Mouse (Mus musculus) spleen, postnatal 14 days (tissue): ENCODE results near the gene Gabrb3.

ENCODE experiments used
- DNase-seq, 2 experiments: peaks; one replicate each; pipeline ENCODE4 v3.0.0; 2021 to 2022; ENCODE audit warnings: low spot score in 2 of 2

Gabrb3 gene

GRCm38 (mm10) chr7:57529954-57530353, 110.5 kb downstream of the Gabrb3 start:
- DNase-seq, result no peak

- DNase-seq, result no peak
Measured at GRCm38 (mm10) chr7:57532676-57533075, 113.2 kb downstream of the Gabrb3 start.

- DNase-seq, result no peak
Measured at GRCm38 (mm10) chr7:57538565-57538964, 119.1 kb downstream of the Gabrb3 start.

DNA sequence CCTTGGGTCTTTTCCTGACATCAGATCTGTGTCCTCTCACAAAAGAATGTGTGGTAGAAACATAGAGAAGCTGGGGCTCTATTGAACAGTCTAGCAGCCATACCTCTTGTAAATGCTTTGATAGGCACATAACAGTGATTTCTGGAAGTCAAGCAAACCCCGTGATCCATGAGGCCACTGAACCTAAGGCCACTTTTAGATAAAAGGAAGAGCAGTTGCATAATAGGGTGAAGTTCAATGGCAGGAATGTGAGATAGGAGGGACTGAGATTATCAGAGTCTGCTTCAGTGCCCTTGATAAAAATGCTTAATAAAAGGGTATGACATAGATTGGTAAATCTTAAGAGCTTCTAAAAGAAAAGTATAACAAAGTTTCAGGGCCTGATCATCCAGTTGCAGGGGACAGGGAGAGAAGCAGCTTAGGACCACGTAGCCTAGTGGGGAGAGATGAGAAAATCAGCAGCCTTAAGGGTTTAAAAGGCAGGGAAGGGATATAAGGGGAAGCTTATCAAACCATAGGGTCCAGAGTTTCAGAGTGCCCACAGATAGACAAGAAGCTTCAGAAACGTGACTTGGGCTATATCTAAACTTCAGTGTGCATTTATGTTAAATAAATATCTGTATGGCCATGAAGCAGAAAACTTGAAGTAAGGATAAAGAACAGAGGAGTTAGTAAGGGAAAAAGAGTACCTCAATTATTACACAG, 141.4 kb downstream of the Gabrb3 start:
- DNase-seq, result no peak

- no peak for DNase-seq
Measured at GRCm38 (mm10) chr7:57564403-57564802, 144.9 kb downstream of the Gabrb3 start.

DNA sequence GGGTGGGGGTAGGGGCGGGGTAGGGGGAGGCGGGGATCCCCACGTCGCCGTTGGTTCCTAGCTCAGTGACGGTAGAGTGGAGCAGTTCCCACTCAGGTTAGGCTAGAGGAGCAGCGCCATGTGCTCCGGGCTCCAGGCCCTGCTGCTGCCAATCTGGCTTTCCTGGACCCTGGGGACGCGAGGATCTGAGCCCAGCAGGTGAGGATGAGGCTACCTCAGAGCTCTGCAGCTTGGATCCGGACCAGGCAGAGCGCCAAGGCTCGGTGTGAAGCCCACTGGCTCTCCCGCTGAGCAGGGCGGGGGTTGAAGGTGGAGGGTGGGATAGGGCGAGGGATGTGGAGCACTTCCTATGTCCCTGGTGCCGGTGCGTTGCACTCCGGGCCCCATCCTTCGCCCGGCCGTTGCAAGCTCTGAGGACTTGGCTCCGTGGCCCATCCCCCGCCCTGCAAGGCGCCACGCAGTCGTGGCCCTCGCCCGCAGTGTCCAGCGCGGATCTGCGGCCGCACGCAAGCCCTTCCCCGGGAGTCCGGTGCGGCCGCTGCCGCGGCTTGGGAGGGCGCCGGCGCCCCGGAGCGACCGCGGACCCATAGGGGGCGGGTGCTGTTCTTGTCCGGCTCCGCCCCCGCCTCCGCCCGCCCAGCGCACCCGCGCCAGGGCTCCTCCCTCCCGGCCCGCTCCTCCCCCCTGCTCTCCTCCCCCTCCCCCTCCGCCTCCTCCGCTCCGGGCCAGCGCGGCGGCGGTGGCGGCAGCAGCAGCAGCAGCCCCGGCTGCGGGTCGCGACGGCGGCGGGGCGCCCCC, 171.2 kb downstream of the Gabrb3 start:
- DNase-seq, result peak in 1 of 2 experiments; percentile 6

DNA sequence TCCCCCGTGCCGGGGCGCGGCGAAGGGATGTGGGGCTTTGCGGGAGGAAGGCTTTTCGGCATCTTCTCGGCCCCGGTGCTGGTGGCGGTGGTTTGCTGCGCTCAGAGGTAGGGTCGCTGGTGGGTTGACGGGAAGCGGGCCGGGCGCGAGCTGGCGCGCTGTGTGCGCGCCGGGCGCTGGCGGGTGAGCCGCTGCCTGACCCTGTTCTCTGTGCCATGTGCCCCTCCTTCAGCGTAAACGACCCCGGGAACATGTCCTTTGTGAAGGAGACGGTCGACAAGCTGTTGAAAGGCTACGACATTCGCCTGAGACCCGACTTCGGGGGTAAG, 171.7 kb downstream of the Gabrb3 start:
- peak in 1 of 2 experiments; percentile 6 for DNase-seq

GRCm38 (mm10) chr7:57591578-57592431, 172.3 kb downstream of the Gabrb3 start:
- DNase-seq, result no peak

DNA sequence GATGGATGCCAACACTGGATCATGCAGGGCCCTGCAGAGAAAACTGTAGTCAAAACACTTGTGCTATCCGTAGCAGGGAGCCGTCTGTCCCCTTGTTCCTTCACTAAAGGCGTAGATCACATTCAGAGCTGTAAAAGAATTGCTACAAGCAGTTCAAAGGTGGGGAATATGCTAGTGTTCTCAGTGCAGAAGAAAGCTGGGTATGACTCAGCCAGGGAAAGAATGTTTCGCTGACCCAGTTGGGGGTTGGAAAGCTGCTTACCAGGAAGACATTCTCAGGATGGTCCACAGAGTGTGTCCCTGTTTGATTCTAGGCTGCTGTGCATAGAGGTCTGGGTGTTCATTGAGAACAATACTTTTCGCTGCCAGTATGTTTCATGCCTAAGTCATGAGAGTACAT, 177.8 kb downstream of the Gabrb3 start:
- DNase-seq, result no peak

- DNase-seq, result no peak
Measured at GRCm38 (mm10) chr7:57618697-57619096, 199.2 kb downstream of the Gabrb3 start.

GRCm38 (mm10) chr7:57620036-57620435, 200.5 kb downstream of the Gabrb3 start:
- no peak for DNase-seq

- no peak for DNase-seq
Measured at GRCm38 (mm10) chr7:57623718-57624117, 204.2 kb downstream of the Gabrb3 start.

DNA sequence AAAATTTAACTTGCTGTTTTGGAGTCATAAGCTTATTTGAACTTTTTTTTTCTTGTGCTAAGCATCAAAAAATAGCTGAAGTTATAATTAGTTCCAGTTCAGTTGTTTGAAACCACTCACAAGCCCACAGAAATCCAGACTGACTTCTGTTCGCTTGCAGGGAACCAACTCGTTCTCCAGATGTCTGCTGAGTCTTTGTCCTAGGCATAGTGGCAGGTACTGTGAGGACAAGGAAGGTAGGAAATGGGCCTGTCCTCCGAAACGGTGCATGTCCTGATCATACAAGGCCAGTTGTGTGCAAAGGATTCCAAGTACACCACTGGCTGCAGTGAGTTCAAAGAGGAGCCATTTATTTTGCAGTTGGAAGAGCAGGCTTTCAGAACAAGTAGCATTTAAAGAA, 215.5 kb downstream of the Gabrb3 start:
- no peak for DNase-seq

DNA sequence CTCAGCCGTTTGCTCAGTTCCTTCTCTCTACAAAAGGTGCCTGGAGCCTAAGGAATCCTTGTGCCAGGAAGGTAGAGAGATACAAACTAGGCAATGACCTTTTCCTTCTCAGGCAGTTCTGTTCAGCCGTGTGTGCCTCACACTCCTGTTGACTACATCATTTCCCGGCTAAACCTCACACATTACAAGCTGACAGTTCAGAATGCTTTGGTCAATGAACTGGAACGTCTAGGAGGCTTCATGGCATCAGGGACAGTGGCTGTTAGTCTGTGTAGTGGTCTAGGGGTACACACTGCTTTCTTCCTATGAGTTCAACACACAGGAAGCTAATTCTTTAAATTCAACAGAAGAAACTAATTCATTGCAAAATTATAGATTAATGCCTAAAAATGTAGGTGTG, 216.2 kb downstream of the Gabrb3 start:
- no peak for DNase-seq

GRCm38 (mm10) chr7:57640796-57641195, 221.3 kb downstream of the Gabrb3 start:
- no peak for DNase-seq

DNA sequence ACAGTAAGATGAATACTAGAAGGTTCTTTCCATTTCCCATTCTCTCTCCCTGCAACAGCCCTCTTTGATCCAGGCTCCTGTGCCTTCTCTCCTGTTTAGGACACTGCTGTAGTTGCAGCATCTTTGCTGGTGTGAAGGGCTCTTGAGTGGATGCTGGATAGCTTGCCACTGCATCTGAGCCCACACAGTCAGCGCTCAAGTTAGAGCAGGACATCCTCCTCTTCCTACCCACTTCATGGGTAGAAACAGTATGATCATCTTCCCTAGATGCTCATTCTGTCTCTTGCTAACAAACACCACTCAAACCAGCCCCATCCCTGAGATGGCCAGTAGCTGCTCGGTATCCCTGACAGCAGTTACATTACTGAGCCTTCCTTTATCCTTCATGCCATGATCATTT, 227.9 kb downstream of the Gabrb3 start:
- no peak for DNase-seq

GRCm38 (mm10) chr7:57648136-57648755, 228.8 kb downstream of the Gabrb3 start:
- DNase-seq, result no peak

DNA sequence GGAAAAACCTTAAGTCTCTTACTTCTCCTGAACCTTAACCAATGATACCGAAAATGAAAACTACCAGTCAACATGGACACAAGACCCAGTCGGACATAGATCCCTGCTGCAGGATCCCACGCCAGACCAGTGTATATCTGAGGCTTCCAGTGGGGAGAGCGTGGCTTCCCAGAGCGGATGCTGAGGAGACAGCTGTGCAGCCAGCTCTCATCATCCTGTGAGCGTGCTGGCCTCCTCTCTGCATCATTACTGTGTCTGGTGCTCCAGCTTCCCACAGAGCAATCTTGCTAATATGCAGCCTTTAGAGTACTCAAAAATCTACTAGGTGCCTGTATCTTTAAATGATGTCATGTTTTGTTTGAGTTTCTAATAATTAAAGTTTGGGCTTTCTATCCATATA, 257.9 kb downstream of the Gabrb3 start:
- no peak for DNase-seq

GRCm38 (mm10) chr7:57689836-57690235, 270.3 kb downstream of the Gabrb3 start:
- no peak for DNase-seq

DNA sequence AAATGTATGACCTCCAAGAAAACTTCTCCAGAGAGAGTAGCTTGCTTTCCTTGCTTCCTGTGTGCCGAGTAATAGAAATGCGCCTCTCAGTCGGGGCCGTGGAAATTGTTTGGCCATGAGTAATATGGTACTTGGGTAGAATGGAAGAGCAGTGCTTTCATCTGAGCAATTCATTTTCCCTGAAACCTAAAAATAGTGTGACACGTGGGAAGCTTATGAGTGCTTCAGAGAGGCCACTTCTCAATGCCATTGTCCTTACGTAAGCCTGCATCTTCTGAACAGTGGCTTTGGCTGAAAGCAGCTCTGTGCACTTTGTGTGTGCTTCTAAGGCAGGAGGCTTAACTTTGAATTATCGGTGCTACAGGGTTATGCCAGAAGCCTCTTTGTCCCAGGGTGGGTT, 280.9 kb downstream of the Gabrb3 start:
- no peak for DNase-seq

GRCm38 (mm10) chr7:57701046-57701445, 281.6 kb downstream of the Gabrb3 start:
- DNase-seq, result no peak

GRCm38 (mm10) chr7:57703580-57703979, 284.1 kb downstream of the Gabrb3 start:
- DNase-seq, result no peak
